Mouse (Mus musculus) kidney, embryonic 14.5 days (tissue): ENCODE measurements around the gene Cbr3. TPM values are rescaled to one million over a fixed set of nuclear protein-coding genes. Genes with fewer than 3 reads are reported as not detected.

Experiments used
- ATAC-seq: fragments of 200-750 bp; cut with Nextera tagmentation; 2 replicates; pipeline ENCODE4 v1.8.0; 2017; ENCODE audit warnings: moderate number of reproducible peaks, mild to moderate bottlenecking, moderate TSS enrichment, moderate library complexity; ENCODE audit not compliant: low FRiP score, low TSS enrichment
- H3K27ac ChIP-seq: fragments of 300-500 bp; sonication (generic); 2 replicates; pipeline ENCODE4 v1.5.1; 2014; ENCODE audit warnings: low read depth, mild to moderate bottlenecking, low read length, moderate library complexity, mixed read lengths
- H3K27me3 ChIP-seq: fragments of 300-500 bp; sonication (generic); 2 replicates; pipeline ENCODE4 v1.6.1; 2014; ENCODE audit warnings: mild to moderate bottlenecking, low read length; ENCODE audit not compliant: control insufficient read depth, insufficient read depth
- H3K36me3 ChIP-seq: fragments of 300-500 bp; sonication (generic); 2 replicates; pipeline ENCODE4 v1.6.1; 2014; ENCODE audit warnings: low read length, mixed read lengths; ENCODE audit not compliant: control insufficient read depth, insufficient read depth
- H3K4me1 ChIP-seq: fragments of 300-500 bp; sonication (generic); 2 replicates; pipeline ENCODE4 v1.6.1; 2014; ENCODE audit warnings: low read length, mixed read lengths; ENCODE audit not compliant: control insufficient read depth, insufficient read depth
- H3K4me2 ChIP-seq: fragments of 300-500 bp; sonication (generic); replicated peaks from 2 replicates; pipeline ENCODE4 v1.6.1; 2014; ENCODE audit warnings: low read depth, mild to moderate bottlenecking, low read length
- H3K4me3 ChIP-seq: fragments of 300-500 bp; sonication (generic); 2 replicates; pipeline ENCODE4 v1.5.1; 2014; ENCODE audit warnings: mild to moderate bottlenecking, low read length
- H3K9ac ChIP-seq: fragments of 300-500 bp; sonication (generic); 2 replicates; pipeline ENCODE4 v1.6.1; 2014; ENCODE audit warnings: low read depth, mild to moderate bottlenecking, low read length, moderate library complexity
- H3K9me3 ChIP-seq: fragments of 300-500 bp; sonication (generic); 2 replicates; pipeline ENCODE4 v1.6.1; 2016; ENCODE audit warnings: low read length; ENCODE audit not compliant: control insufficient read depth
- WGBS: fragments of 180-500 bp; shearing (Covaris S2); extraction: QIAGEN DNeasy Blood & Tissue Kit; methylation state at CpG from one replicate; pipeline ENCODE4 v1.1.7; 2014; 5-methylcytosine and 5-hydroxymethylcytosine counted together
- polyA plus RNA-seq: library from polyadenylated mRNA; unstranded; fragments of >200 nt; fragmentation: Nextera tagmentation; extraction: Ambion mirVana; gene quantifications from 2 replicates; pipeline ENCODE4 v1.2.1, GENCODE M21; 2014

Gene Cbr3
- polyA plus RNA-seq, 1 experiment from 2014 or later = 4.1 TPM

DNA sequence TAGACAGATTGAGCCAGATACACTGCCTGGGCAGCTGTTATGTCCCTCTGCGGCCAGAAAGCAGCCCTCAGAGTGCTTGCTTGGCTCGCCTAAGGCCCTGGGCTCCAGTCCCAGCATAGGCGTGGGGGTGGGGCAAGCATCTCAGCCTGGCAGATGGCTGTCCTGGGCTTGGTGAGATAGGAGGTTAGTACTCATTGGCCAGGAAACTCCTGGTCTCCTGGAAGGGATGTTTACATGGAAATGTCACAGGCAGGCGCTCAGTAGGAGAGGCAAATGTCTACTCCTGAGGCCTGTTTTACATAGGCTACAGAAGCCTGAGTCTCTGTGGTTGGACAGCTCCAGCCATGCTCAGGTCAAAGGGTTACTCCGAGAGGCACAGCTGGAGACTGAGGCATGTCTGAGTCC is 34.3 kb downstream of the Cbr3 start:
- Histone ChIP-seq H3K36me3 (no peaks in the 10 kb centered on the region), H3K27ac (no peak overlapping the region), H3K4me1 (peaks cover 4% of the 10 kb centered on the region; the same call in 1 of the 2 replicates), H3K27me3 (peaks cover 5% of the 10 kb centered on the region), H3K4me3 (no peak overlapping the region), H3K4me2 (no peak overlapping the region), H3K9me3 (no peaks in the 10 kb centered on the region), H3K9ac (no peak overlapping the region)
- WGBS = 40% methylated on average over 5 of the region's 5 CpGs
- ATAC-seq = no peak

GRCm38 (mm10) chr16:93721771-93722170 is 38.8 kb downstream of the Cbr3 start:
- H3K27ac ChIP-seq = no peak overlapping the region
- ATAC-seq = no peak
- H3K36me3 ChIP-seq = no peaks in the 10 kb centered on the region
- no peaks in the 10 kb centered on the region for H3K27me3 ChIP-seq
- H3K9me3 ChIP-seq = no peaks in the 10 kb centered on the region
- no peaks in the 10 kb centered on the region for H3K4me1 ChIP-seq
- 81% methylated on average over 5 of the region's 5 CpGs for WGBS
- H3K4me2 ChIP-seq = no peak overlapping the region
- H3K4me3 ChIP-seq = no peak overlapping the region
- H3K9ac ChIP-seq = no peak overlapping the region

- no peaks in the 10 kb centered on the region for H3K27me3 ChIP-seq
- no peaks in the 10 kb centered on the region for H3K36me3 ChIP-seq
- no peaks in the 10 kb centered on the region for H3K4me1 ChIP-seq
- ATAC-seq = no peak
- 80% methylated on average over 2 of the region's 2 CpGs for WGBS
- no peaks in the 10 kb centered on the region for H3K9me3 ChIP-seq
- no peak overlapping the region for H3K4me2 ChIP-seq
- H3K9ac ChIP-seq = no peak overlapping the region
- no peak overlapping the region for H3K4me3 ChIP-seq
- no peak overlapping the region for H3K27ac ChIP-seq
Measured at GRCm38 (mm10) chr16:93722476-93722875, 39.5 kb downstream of the Cbr3 start.

- H3K4me1 ChIP-seq = no peaks in the 10 kb centered on the region; the same call in none of the 2 replicates
- H3K4me3 ChIP-seq = no peak overlapping the region
- H3K27ac ChIP-seq = no peak overlapping the region
- H3K27me3 ChIP-seq = no peaks in the 10 kb centered on the region
- no peaks in the 10 kb centered on the region for H3K9me3 ChIP-seq
- ATAC-seq = no peak
- no peaks in the 10 kb centered on the region for H3K36me3 ChIP-seq
- no peak overlapping the region for H3K4me2 ChIP-seq
- no peak overlapping the region for H3K9ac ChIP-seq
- WGBS = 57% methylated on average over 8 of the region's 8 CpGs
Measured at GRCm38 (mm10) chr16:93725417-93726144, 42.6 kb downstream of the Cbr3 start.

DNA sequence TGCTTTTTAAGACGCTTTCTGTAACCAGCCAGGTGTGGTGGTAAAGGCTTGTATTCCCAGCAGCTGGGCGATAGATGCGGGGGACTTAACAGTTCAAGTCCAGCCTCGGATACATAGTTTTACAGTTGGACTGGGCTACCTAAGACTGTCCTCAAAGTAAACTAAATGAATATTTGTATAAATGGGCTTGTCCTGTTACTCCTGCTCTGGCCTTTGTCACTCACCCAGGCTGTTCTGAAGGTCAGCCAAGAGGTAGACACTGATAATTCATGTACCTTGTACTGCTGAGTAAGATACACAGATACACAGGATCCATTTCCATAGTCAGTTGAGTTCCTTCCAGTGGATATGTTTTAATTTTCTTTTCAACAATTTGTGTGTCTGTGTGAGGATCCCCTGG is 43.2 kb downstream of the Cbr3 start:
- no peak overlapping the region for H3K4me2 ChIP-seq
- no peak for ATAC-seq
- no peak overlapping the region for H3K9ac ChIP-seq

GRCm38 (mm10) chr16:93728676-93729075 is 45.7 kb downstream of the Cbr3 start:
- H3K9ac ChIP-seq = no peak overlapping the region
- no peaks in the 10 kb centered on the region for H3K36me3 ChIP-seq
- H3K4me3 ChIP-seq = no peak overlapping the region
- 68% methylated on average over 9 of the region's 9 CpGs for WGBS
- no peak overlapping the region for H3K4me2 ChIP-seq
- no peaks in the 10 kb centered on the region; the same call in none of the 2 replicates for H3K4me1 ChIP-seq
- no peaks in the 10 kb centered on the region for H3K9me3 ChIP-seq
- H3K27ac ChIP-seq = no peak overlapping the region
- no peak for ATAC-seq
- no peaks in the 10 kb centered on the region for H3K27me3 ChIP-seq

More for the DNA sequence above, 43.2 kb downstream of the Cbr3 start:
- WGBS = 86% methylated on average over 4 of the region's 4 CpGs
- Histone ChIP-seq H3K36me3 (no peaks in the 10 kb centered on the region), H3K4me1 (no peaks in the 10 kb centered on the region; the same call in none of the 2 replicates), H3K27me3 (no peaks in the 10 kb centered on the region), H3K4me3 (no peak overlapping the region), H3K9me3 (no peaks in the 10 kb centered on the region), H3K27ac (no peak overlapping the region)

DNA sequence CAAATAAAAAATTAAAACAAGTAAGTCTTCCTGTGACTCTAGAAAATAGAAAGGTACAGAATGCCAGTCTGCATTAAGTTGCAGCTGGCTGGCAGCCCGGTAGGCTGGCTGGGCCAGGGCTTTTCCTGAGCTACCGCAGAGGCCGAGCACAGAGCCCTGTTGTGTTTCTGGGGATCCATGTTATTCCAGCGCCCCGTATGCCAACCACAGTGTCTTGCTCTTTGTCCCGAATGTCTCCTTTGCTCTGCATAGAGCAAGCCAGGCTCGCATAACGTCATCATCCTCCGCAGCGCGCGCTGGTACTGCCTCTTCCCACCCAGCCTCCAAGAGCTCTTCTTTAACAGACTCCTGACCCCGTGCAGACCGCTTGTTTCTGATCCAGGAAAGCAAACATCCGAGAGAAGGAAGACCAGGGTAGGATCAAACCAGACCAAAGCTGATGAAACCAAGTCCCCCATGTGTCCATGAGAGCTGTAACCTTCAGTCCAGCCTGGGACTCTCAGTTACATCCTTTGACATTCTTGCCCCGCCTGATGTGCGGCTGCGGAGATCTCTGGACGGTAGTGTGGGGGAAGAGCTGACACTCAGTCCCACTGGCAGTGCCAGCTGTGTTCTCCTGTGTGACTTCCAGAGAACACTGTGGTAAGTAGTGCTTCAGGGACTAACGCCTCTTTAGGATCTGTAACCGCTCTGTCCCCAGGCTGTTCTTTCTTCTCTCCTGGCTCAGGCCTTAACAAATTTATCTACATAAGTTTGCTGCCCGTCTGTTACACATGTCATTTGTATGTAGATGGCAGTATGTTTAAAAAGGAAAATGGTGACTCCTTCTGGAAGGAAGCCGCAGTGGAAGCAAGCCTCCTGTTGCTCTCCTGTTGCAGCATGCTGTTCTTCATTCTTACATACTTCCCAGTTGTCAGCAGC is 47.0 kb downstream of the Cbr3 start:
- Histone ChIP-seq H3K27me3 (no peaks in the 10 kb centered on the region), H3K4me1 (no peaks in the 10 kb centered on the region; the same call in none of the 2 replicates), H3K4me3 (no peak overlapping the region), H3K36me3 (no peaks in the 10 kb centered on the region), H3K4me2 (no peak overlapping the region), H3K27ac (no peak overlapping the region), H3K9ac (no peak overlapping the region), H3K9me3 (no peaks in the 10 kb centered on the region)
- no peak for ATAC-seq
- WGBS = 80% methylated on average over 23 of the region's 23 CpGs

GRCm38 (mm10) chr16:93731310-93731709 is 48.3 kb downstream of the Cbr3 start:
- 91% methylated on average over 8 of the region's 8 CpGs for WGBS

More at GRCm38 (mm10) chr16:93731310-93731709, 48.3 kb downstream of the Cbr3 start:
- ATAC-seq = no peak
- Histone ChIP-seq H3K36me3 (no peaks in the 10 kb centered on the region), H3K9me3 (no peaks in the 10 kb centered on the region), H3K4me1 (no peaks in the 10 kb centered on the region; the same call in none of the 2 replicates), H3K4me2 (no peak overlapping the region), H3K9ac (no peak overlapping the region), H3K27me3 (no peaks in the 10 kb centered on the region), H3K27ac (no peak overlapping the region), H3K4me3 (no peak overlapping the region)
